Mouse (Mus musculus): ENCODE measurements around the gene Ndufb8. TPM values are rescaled to one million over a fixed set of nuclear protein-coding genes. Genes with fewer than 3 reads are reported as not detected.

Gene Ndufb8
- polyA plus RNA-seq, 1 experiment from 2014 or later = 395 TPM

- Histone ChIP-seq H3K36me3 (peaks cover 37% of the 10 kb centered on the region), H3K4me3 (peak within 1 kb of the TSS; percentile 77), H3K27me3 (replicated peaks) (peaks cover 13% of the 10 kb centered on the region; the same call in 1 of the 2 replicates), H3K27ac (peak within 1 kb of the TSS; percentile 81), H3K9me3 (replicated peaks) (no peaks in the 10 kb centered on the region), H3K4me2 (peak within 1 kb of the TSS; percentile 83), H3K4me1 (peaks cover 15% of the 10 kb centered on the region), H3K9ac (peak within 1 kb of the TSS; percentile 72)
- WGBS (ENCODE audit: insufficient replicate concordance) = under 1% methylated on average over 33 of the region's 33 CpGs
- ATAC-seq = peak; percentile 98
Measured at GRCm38 (mm10) chr19:44562652-44563206, 7.5 kb upstream of the Ndufb8 start, which contains the start of gene Hif1an. TSS of gene Hif1an (plus strand) at chr19:44562850.

GRCm38 (mm10) chr19:44554490-44554860, 765 bp downstream of the Ndufb8 start:
- peak overlapping the region; percentile 89 for H3K9ac ChIP-seq
- peaks cover 21% of the 10 kb centered on the region for H3K4me1 ChIP-seq
- peak overlapping the region; percentile 39; the same call in 1 of the 2 replicates for H3K27ac ChIP-seq
- peak; percentile 19; the same call in 1 of the 2 replicates for ATAC-seq
- H3K9me3 ChIP-seq (replicated peaks) = no peaks in the 10 kb centered on the region
- peaks cover 12% of the 10 kb centered on the region; the same call in 1 of the 2 replicates for H3K27me3 ChIP-seq (replicated peaks)
- peak overlapping the region; percentile 88 for H3K4me2 ChIP-seq
- H3K4me3 ChIP-seq = peak overlapping the region; percentile 78
- WGBS (ENCODE audit: insufficient replicate concordance) = 3% methylated on average over 8 of the region's 8 CpGs
- peaks cover 41% of the 10 kb centered on the region for H3K36me3 ChIP-seq

- Histone ChIP-seq H3K27me3 (replicated peaks) (0 out of 2 replicates have a peak, but pooled peaks cover 7% of the 10 kb centered on the region), H3K4me2 (peak overlapping the region; percentile 88; the same call in 1 of the 2 replicates), H3K9ac (no peak overlapping the region), H3K27ac (no peak overlapping the region), H3K36me3 (peaks cover 53% of the 10 kb centered on the region), H3K4me1 (peaks cover 21% of the 10 kb centered on the region), H3K4me3 (no peak overlapping the region), H3K9me3 (replicated peaks) (no peaks in the 10 kb centered on the region)
- 92% methylated on average over 4 of the region's 4 CpGs for WGBS (ENCODE audit: insufficient replicate concordance)
- no peak for ATAC-seq
Measured at GRCm38 (mm10) chr19:44553286-44553685, 2.0 kb downstream of the Ndufb8 start.

GRCm38 (mm10) chr19:44552731-44553130, 2.5 kb downstream of the Ndufb8 start, which contains the start of gene Gm20538:
TSS of gene Gm20538 (minus strand) at chr19:44552831.
- H3K27ac ChIP-seq = no peak within 1 kb of the TSS
- peaks cover 59% of the 10 kb centered on the region for H3K36me3 ChIP-seq
- H3K9me3 ChIP-seq (replicated peaks) = no peaks in the 10 kb centered on the region
- H3K4me1 ChIP-seq = peaks cover 21% of the 10 kb centered on the region
- peak within 1 kb of the TSS; percentile 88; the same call in 1 of the 2 replicates for H3K4me2 ChIP-seq
- 88% methylated on average over 4 of the region's 4 CpGs for WGBS (ENCODE audit: insufficient replicate concordance)
- 0 out of 2 replicates have a peak, but pooled peaks cover 2% of the 10 kb centered on the region for H3K27me3 ChIP-seq (replicated peaks)
- ATAC-seq = no peak
- H3K9ac ChIP-seq = no peak within 1 kb of the TSS
- no peak within 1 kb of the TSS for H3K4me3 ChIP-seq

- WGBS (ENCODE audit: insufficient replicate concordance) = under 1% methylated on average over 47 of the region's 47 CpGs
- H3K27ac ChIP-seq = no peak within 1 kb of the TSS
- H3K36me3 ChIP-seq = peaks cover 29% of the 10 kb centered on the region
- peaks cover 22% of the 10 kb centered on the region for H3K4me1 ChIP-seq
- peak within 1 kb of the TSS; percentile 95 for H3K4me2 ChIP-seq
- H3K27me3 ChIP-seq (replicated peaks) = peaks cover 13% of the 10 kb centered on the region
- H3K4me3 ChIP-seq = peak within 1 kb of the TSS; percentile 65
- peak; percentile 54 for ATAC-seq
- 0 out of 2 replicates have a peak, but pooled peaks cover 9% of the 10 kb centered on the region for H3K9me3 ChIP-seq (replicated peaks)
- peak within 1 kb of the TSS; percentile 69 for H3K9ac ChIP-seq
Measured at GRCm38 (mm10) chr19:44545321-44546041, 9.8 kb downstream of the Ndufb8 start, which contains the start of gene Sec31b. TSS of gene Sec31b (minus strand) at chr19:44545864.

- Histone ChIP-seq H3K4me2 (peak overlapping the region; percentile 95), H3K9ac (0 out of 2 replicates have a peak overlapping the region, but pooled peaks have one; percentile 22), H3K27me3 (replicated peaks) (peaks cover 13% of the 10 kb centered on the region), H3K36me3 (peaks cover 22% of the 10 kb centered on the region), H3K27ac (no peak overlapping the region), H3K9me3 (replicated peaks) (0 out of 2 replicates have a peak, but pooled peaks cover 14% of the 10 kb centered on the region), H3K4me3 (peak overlapping the region; percentile 65), H3K4me1 (peaks cover 22% of the 10 kb centered on the region)
- 0 out of 2 replicates have a peak, but pooled peaks have one; percentile 55 for ATAC-seq
- WGBS (ENCODE audit: insufficient replicate concordance) = 2% methylated on average over 13 of the region's 13 CpGs
Measured at GRCm38 (mm10) chr19:44544775-44545174, 10.5 kb downstream of the Ndufb8 start.

- H3K4me2 ChIP-seq = peak overlapping the region; percentile 95
- peaks cover 13% of the 10 kb centered on the region for H3K27me3 ChIP-seq (replicated peaks)
- ATAC-seq = 0 out of 2 replicates have a peak, but pooled peaks have one; percentile 11
- H3K9ac ChIP-seq = no peak overlapping the region
- H3K27ac ChIP-seq = no peak overlapping the region
- 59% methylated on average over 10 of the region's 10 CpGs for WGBS (ENCODE audit: insufficient replicate concordance)
- H3K9me3 ChIP-seq (replicated peaks) = 0 out of 2 replicates have a peak, but pooled peaks cover 14% of the 10 kb centered on the region
- H3K4me1 ChIP-seq = peaks cover 22% of the 10 kb centered on the region
- H3K4me3 ChIP-seq = peak overlapping the region; percentile 65; the same call in 1 of the 2 replicates
- H3K36me3 ChIP-seq = peaks cover 18% of the 10 kb centered on the region
Measured at GRCm38 (mm10) chr19:44544372-44544771, 10.9 kb downstream of the Ndufb8 start.

GRCm38 (mm10) chr19:44542694-44543178, 12.5 kb downstream of the Ndufb8 start:
- Histone ChIP-seq H3K4me1 (peaks cover 22% of the 10 kb centered on the region), H3K27ac (no peak overlapping the region), H3K4me3 (no peak overlapping the region), H3K4me2 (no peak overlapping the region), H3K36me3 (peaks cover 2% of the 10 kb centered on the region), H3K9ac (no peak overlapping the region), H3K9me3 (replicated peaks) (0 out of 2 replicates have a peak, but pooled peaks cover 14% of the 10 kb centered on the region), H3K27me3 (replicated peaks) (peaks cover 13% of the 10 kb centered on the region)
- ATAC-seq = no peak
- 69% methylated on average over 8 of the region's 8 CpGs for WGBS (ENCODE audit: insufficient replicate concordance)

- H3K36me3 ChIP-seq = no peaks in the 10 kb centered on the region
- WGBS (ENCODE audit: insufficient replicate concordance) = 69% methylated on average over 8 of the region's 8 CpGs
- no peak overlapping the region for H3K27ac ChIP-seq
- H3K4me2 ChIP-seq = no peak overlapping the region
- no peaks in the 10 kb centered on the region for H3K4me1 ChIP-seq
- H3K9me3 ChIP-seq (replicated peaks) = 0 out of 2 replicates have a peak, but pooled peaks cover 14% of the 10 kb centered on the region
- no peak overlapping the region for H3K4me3 ChIP-seq
- H3K9ac ChIP-seq = no peak overlapping the region
- ATAC-seq = no peak
- H3K27me3 ChIP-seq (replicated peaks) = 0 out of 2 replicates have a peak, but pooled peaks cover 1% of the 10 kb centered on the region
Measured at GRCm38 (mm10) chr19:44537416-44537815, 17.8 kb downstream of the Ndufb8 start.

GRCm38 (mm10) chr19:44535376-44535775, 19.9 kb downstream of the Ndufb8 start:
- 36% methylated on average over 3 of the region's 3 CpGs for WGBS (ENCODE audit: insufficient replicate concordance)
- 0 out of 2 replicates have a peak, but pooled peaks cover 4% of the 10 kb centered on the region for H3K9me3 ChIP-seq (replicated peaks)
- ATAC-seq = no peak

GRCm38 (mm10) chr19:44530018-44530417, 25.2 kb downstream of the Ndufb8 start:
- Histone ChIP-seq H3K27me3 (replicated peaks) (0 out of 2 replicates have a peak, but pooled peaks cover 10% of the 10 kb centered on the region), H3K4me3 (no peak overlapping the region), H3K4me1 (no peaks in the 10 kb centered on the region), H3K4me2 (no peak overlapping the region), H3K27ac (no peak overlapping the region), H3K36me3 (no peaks in the 10 kb centered on the region), H3K9ac (no peak overlapping the region), H3K9me3 (replicated peaks) (no peaks in the 10 kb centered on the region)
- no peak for ATAC-seq
- WGBS (ENCODE audit: insufficient replicate concordance) = 74% methylated on average over 6 of the region's 6 CpGs

More at GRCm38 (mm10) chr19:44535376-44535775, 19.9 kb downstream of the Ndufb8 start:
- Histone ChIP-seq H3K4me3 (no peak overlapping the region), H3K9ac (no peak overlapping the region), H3K4me1 (no peaks in the 10 kb centered on the region), H3K27me3 (replicated peaks) (0 out of 2 replicates have a peak, but pooled peaks cover 10% of the 10 kb centered on the region), H3K4me2 (no peak overlapping the region), H3K36me3 (no peaks in the 10 kb centered on the region), H3K27ac (no peak overlapping the region)

All from liver, embryonic 12.5 days (tissue).